Mouse (Mus musculus) kidney, postnatal 14 days (tissue): ENCODE data around the gene Tesmin.

Source experiments
- DNase-seq: peaks from one replicate; pipeline ENCODE4 v3.0.0; 2022; ENCODE audit warnings: mixed read lengths

The Tesmin gene

GRCm38 (mm10) chr19:3394216-3394615 is 5.6 kb downstream of the Tesmin start:
- DNase-seq, result no peak

- no peak for DNase-seq
Measured at GRCm38 (mm10) chr19:3400057-3400456, 11.4 kb downstream of the Tesmin start.

GRCm38 (mm10) chr19:3401504-3401903 is 12.8 kb downstream of the Tesmin start:
- DNase-seq, result no peak

GRCm38 (mm10) chr19:3401943-3402342 is 13.3 kb downstream of the Tesmin start:
- DNase-seq, result no peak

GRCm38 (mm10) chr19:3402390-3402789 is 13.7 kb downstream of the Tesmin start:
- DNase-seq, result no peak

GRCm38 (mm10) chr19:3404030-3404429 is 15.4 kb downstream of the Tesmin start:
- DNase-seq, result no peak

GRCm38 (mm10) chr19:3405531-3406281 is 17.0 kb downstream of the Tesmin start:
- DNase-seq, result no peak

GRCm38 (mm10) chr19:3414268-3414733 is 25.6 kb downstream of the Tesmin start, which contains the start of gene Gal:
Gal (minus strand) TSS chr19:3414544.
- peak; percentile 36 for DNase-seq

- DNase-seq, result no peak
Measured at GRCm38 (mm10) chr19:3419251-3419650, 30.6 kb downstream of the Tesmin start.

- DNase-seq, result no peak
Measured at GRCm38 (mm10) chr19:3422488-3422887, 33.8 kb downstream of the Tesmin start.

- DNase-seq, result no peak
Measured at GRCm38 (mm10) chr19:3422981-3423380, 34.3 kb downstream of the Tesmin start.

- no peak for DNase-seq
Measured at GRCm38 (mm10) chr19:3424214-3424613, 35.6 kb downstream of the Tesmin start.

- no peak for DNase-seq
Measured at GRCm38 (mm10) chr19:3428057-3428830, 39.6 kb downstream of the Tesmin start.

GRCm38 (mm10) chr19:3429156-3429816 is 40.6 kb downstream of the Tesmin start:
- DNase-seq, result no peak

- no peak for DNase-seq
Measured at GRCm38 (mm10) chr19:3431066-3431465, 42.4 kb downstream of the Tesmin start.

- no peak for DNase-seq
Measured at GRCm38 (mm10) chr19:3431969-3432368, 43.3 kb downstream of the Tesmin start.

GRCm38 (mm10) chr19:3434124-3434523 is 45.5 kb downstream of the Tesmin start:
- DNase-seq, result no peak

- DNase-seq, result no peak
Measured at GRCm38 (mm10) chr19:3434641-3435040, 46.0 kb downstream of the Tesmin start.

GRCm38 (mm10) chr19:3435824-3436223 is 47.2 kb downstream of the Tesmin start:
- no peak for DNase-seq

- peak; percentile 27 for DNase-seq
Measured at GRCm38 (mm10) chr19:3436840-3437239, 48.2 kb downstream of the Tesmin start.

GRCm38 (mm10) chr19:3437980-3438379 is 49.3 kb downstream of the Tesmin start:
- DNase-seq, result no peak

GRCm38 (mm10) chr19:3440667-3441066 is 52.0 kb downstream of the Tesmin start:
- no peak for DNase-seq

- DNase-seq, result no peak
Measured at GRCm38 (mm10) chr19:3441092-3441491, 52.4 kb downstream of the Tesmin start.
